Mouse (Mus musculus): ENCODE measurements at regions not wholly inside any gene's neighbourhood (a gene's known extent, or its start where the extent isn't known, plus 50 kb on each side); places are given as distances from the start of the nearest gene placed in this dataset.

- in situ Hi-C loops (cut with MboI; ENCODE audit: low sequenced_read_pairs): loop anchor here (10.0 kb wide), 1 partner anchor 579 kb away; no protein-coding TSS in a partner anchor
Observed at GRCm38 (mm10) chr17:83276000-83276891, 61.2 kb downstream of the Pkdcc start.

GRCm38 (mm10) chr17:83277117-83277947 is 62.2 kb downstream of the Pkdcc start:
- in situ Hi-C loops (cut with MboI; ENCODE audit: low sequenced_read_pairs): loop anchor here (10.0 kb wide), 1 partner anchor 577 kb away; no protein-coding TSS in a partner anchor

GRCm38 (mm10) chr17:83277948-83278924 is 63.1 kb downstream of the Pkdcc start:
- in situ Hi-C loops (cut with MboI; ENCODE audit: low sequenced_read_pairs): loop anchor here (10.0 kb wide), 1 partner anchor 577 kb away; no protein-coding TSS in a partner anchor

- in situ Hi-C loops (cut with MboI; ENCODE audit: low sequenced_read_pairs): no loop called here
Observed at GRCm38 (mm10) chr17:83283328-83283727, 67.4 kb upstream of the Eml4 start.

- in situ Hi-C loops (cut with MboI; ENCODE audit: low sequenced_read_pairs): no loop called here
Observed at GRCm38 (mm10) chr17:83287381-83288142, 63.2 kb upstream of the Eml4 start.

- in situ Hi-C loops (cut with MboI; ENCODE audit: low sequenced_read_pairs): no loop called here
Observed at GRCm38 (mm10) chr17:83288143-83288492, 62.6 kb upstream of the Eml4 start.

- in situ Hi-C loops (cut with MboI; ENCODE audit: low sequenced_read_pairs): no loop called here
Observed at GRCm38 (mm10) chr17:83295526-83296238, 55.0 kb upstream of the Eml4 start.

GRCm38 (mm10) chr17:83297379-83298121 is 53.2 kb upstream of the Eml4 start:
- in situ Hi-C loops (cut with MboI; ENCODE audit: low sequenced_read_pairs): no loop called here
